Comparison of ENCODE assay signal across 7 mouse cellular contexts in genomic region chr4:144891743-144892132, GRCm38 (mm10). TPM values are rescaled to one million over a fixed set of nuclear protein-coding genes. Genes with fewer than 3 reads are reported as not detected.
DNase-seq lines count a peak whose midpoint lies in the region; ATAC-seq lines count a peak whose summit lies in the region.

No protein-coding gene starts in this region.

- no peak for ATAC-seq in lung, embryonic 16.5 days (ENCODE audit: low read depth)
- ATAC-seq in forebrain, embryonic 11.5 days (replicated peaks; ENCODE audit: low FRiP score) = no peak
- no peak for ATAC-seq in limb, embryonic 12.5 days (ENCODE audit: insufficient number of reproducible peaks, insufficient read depth, low FRiP score, low TSS enrichment, low read depth)
- no peak for ATAC-seq in stomach, embryonic 14.5 days (ENCODE audit: insufficient number of reproducible peaks, insufficient read depth, low FRiP score, low read depth)

- peak overlapping the region; percentile 77 for H3K27ac ChIP-seq in lung, embryonic 16.5 days (ENCODE audit: low read length)
- no peak overlapping the region for H3K27ac ChIP-seq in forebrain, embryonic 11.5 days (ENCODE audit: low read depth, low read length)
- H3K27ac ChIP-seq in limb, embryonic 12.5 days = peak overlapping the region; percentile 87
- H3K27ac ChIP-seq in stomach, embryonic 14.5 days (ENCODE audit: low read length) = peak overlapping the region; percentile 92

- no peaks in the 10 kb centered on the region for H3K27me3 ChIP-seq in lung, embryonic 16.5 days (ENCODE audit: control insufficient read depth, insufficient read depth, low read depth, low read length)
- peaks cover 24% of the 10 kb centered on the region for H3K27me3 ChIP-seq in forebrain, embryonic 11.5 days (ENCODE audit: control insufficient read depth, insufficient read depth, low read length)
- no peaks in the 10 kb centered on the region for H3K27me3 ChIP-seq in limb, embryonic 12.5 days
- no peaks in the 10 kb centered on the region for H3K27me3 ChIP-seq in stomach, embryonic 14.5 days (ENCODE audit: control insufficient read depth, insufficient read depth, low read length)

- 26% methylated on average over 5 of the region's 5 CpGs for WGBS in lung, embryonic 16.5 days
- 6% methylated on average over 5 of the region's 5 CpGs for WGBS in forebrain, embryonic 11.5 days
- WGBS in limb, embryonic 12.5 days = 3% methylated on average over 5 of the region's 5 CpGs
- WGBS in stomach, embryonic 14.5 days = 16% methylated on average over 5 of the region's 5 CpGs

- H3K4me2 ChIP-seq in lung, embryonic 16.5 days (ENCODE audit: low read depth, low read length) = peak overlapping the region; percentile 87
- peak overlapping the region; percentile 81 for H3K4me2 ChIP-seq in forebrain, embryonic 11.5 days (ENCODE audit: low read depth, low read length, severe bottlenecking)
- peak overlapping the region; percentile 89 for H3K4me2 ChIP-seq in limb, embryonic 12.5 days
- peak overlapping the region; percentile 61 for H3K4me2 ChIP-seq in stomach, embryonic 14.5 days (replicated peaks; ENCODE audit: low read depth, low read length)

- H3K4me1 ChIP-seq in lung, embryonic 16.5 days (replicated peaks; ENCODE audit: control insufficient read depth, insufficient read depth, low read length) = peaks cover 32% of the 10 kb centered on the region
- peaks cover 8% of the 10 kb centered on the region for H3K4me1 ChIP-seq in forebrain, embryonic 11.5 days (replicated peaks; ENCODE audit: control insufficient read depth, insufficient read depth, low read length)
- peaks cover 67% of the 10 kb centered on the region for H3K4me1 ChIP-seq in limb, embryonic 12.5 days (replicated peaks)
- peaks cover 20% of the 10 kb centered on the region for H3K4me1 ChIP-seq in stomach, embryonic 14.5 days (ENCODE audit: control insufficient read depth, insufficient read depth, low read length)

- peak overlapping the region; percentile 76 for H3K9ac ChIP-seq in lung, embryonic 16.5 days (ENCODE audit: low read length)
- H3K9ac ChIP-seq in forebrain, embryonic 11.5 days (ENCODE audit: low read length) = 0 out of 2 replicates have a peak overlapping the region, but pooled peaks have one; percentile 24
- peak overlapping the region; percentile 79 for H3K9ac ChIP-seq in limb, embryonic 12.5 days (replicated peaks)
- H3K9ac ChIP-seq in stomach, embryonic 14.5 days (replicated peaks; ENCODE audit: low read depth, low read length) = peak overlapping the region; percentile 80; the same call in 1 of the 2 replicates

- peak overlapping the region; percentile 69 for H3K4me3 ChIP-seq in lung, embryonic 16.5 days (ENCODE audit: low read length)
- peak overlapping the region; percentile 42 for H3K4me3 ChIP-seq in forebrain, embryonic 11.5 days (ENCODE audit: low read depth, low read length)
- H3K4me3 ChIP-seq in limb, embryonic 12.5 days (replicated peaks) = peak overlapping the region; percentile 66
- H3K4me3 ChIP-seq in stomach, embryonic 14.5 days (ENCODE audit: low read depth, low read length) = peak overlapping the region; percentile 79

- no peak for DNase-seq in lung, postnatal 10 days
- no peak for DNase-seq in forebrain, embryonic 11.5 days (ENCODE audit: low spot score)
- no peak for DNase-seq in gastrocnemius, postnatal 10 days
- no peak for DNase-seq in cerebellum, adult 11-12 months

- no peaks in the 10 kb centered on the region for H3K36me3 ChIP-seq in lung, embryonic 16.5 days (ENCODE audit: control insufficient read depth, insufficient read depth, low read length)
- H3K36me3 ChIP-seq in forebrain, embryonic 11.5 days (ENCODE audit: control insufficient read depth, insufficient read depth, low read length) = no peaks in the 10 kb centered on the region
- H3K36me3 ChIP-seq in limb, embryonic 12.5 days = no peaks in the 10 kb centered on the region
- no peaks in the 10 kb centered on the region for H3K36me3 ChIP-seq in stomach, embryonic 14.5 days (ENCODE audit: control insufficient read depth, insufficient read depth, low read length)

- H3K9me3 ChIP-seq in lung, embryonic 16.5 days (ENCODE audit: control insufficient read depth, low read length) = no peaks in the 10 kb centered on the region
- H3K9me3 ChIP-seq in forebrain, embryonic 11.5 days (ENCODE audit: control insufficient read depth, low read length) = no peaks in the 10 kb centered on the region
- H3K9me3 ChIP-seq in limb, embryonic 12.5 days = no peaks in the 10 kb centered on the region
- no peaks in the 10 kb centered on the region for H3K9me3 ChIP-seq in stomach, embryonic 14.5 days (ENCODE audit: control insufficient read depth, low read depth, low read length)

RNA-seq across cellular contexts. Expression of gene Dhrs3, which starts 0.9 kb away (rescaled TPM):
- 67.6 and 77.3 TPM in 2 replicates for polyA plus RNA-seq in lung, embryonic 16.5 days (2015; fragmentation: Nextera tagmentation; extraction: Ambion mirVana)
- polyA plus RNA-seq in forebrain, embryonic 11.5 days (2014; fragmentation: Nextera tagmentation; extraction: Ambion mirVana) = 5.8 and 8.1 TPM in 2 replicates
- 58.9 and 62.7 TPM in 2 replicates for polyA plus RNA-seq in limb, embryonic 12.5 days (2016; fragmentation: Nextera tagmentation; extraction: Ambion mirVana)
- 128 and 143 TPM in 2 replicates for polyA plus RNA-seq in stomach, embryonic 14.5 days (2014; fragmentation: Nextera tagmentation; extraction: Ambion mirVana)
- total RNA-seq in gastrocnemius, postnatal 10 days (2021) = 10 to 100 TPM; 39.3 to 39.8 TPM

Comparison
In these comparisons a context has a peak if more than half of its experiments do, and no peak if none do; other contexts are left out.
1. H3K9ac ChIP-seq: peak in every context shown above with its lines; median percentile 80 in stomach, embryonic 14.5 days; 79 in limb, embryonic 12.5 days; 76 in lung, embryonic 16.5 days; 24 in forebrain, embryonic 11.5 days.